Mouse (Mus musculus) myocyte (in vitro differentiated cells): ENCODE measurements at regions not wholly inside any gene's neighbourhood (a gene's known extent, or its start where the extent isn't known, plus 50 kb on each side); places are given as distances from the start of the nearest gene placed in this dataset.

ENCODE experiments used
- CEBPB ChIP-seq: IDR thresholded peaks from 2 replicates; pipeline ENCODE4 v1.6.1; 2011; ENCODE audit warnings: mild to moderate bottlenecking, moderate library complexity; ENCODE audit not compliant: poor library complexity, insufficient read depth, severe bottlenecking
- E2F4 ChIP-seq: IDR thresholded peaks from one replicate; pipeline ENCODE4 v1.6.1; 2011; ENCODE audit warnings: mild to moderate bottlenecking, control low read depth, moderate library complexity; ENCODE audit not compliant: insufficient read depth
- POLR2A ChIP-seq: IDR thresholded peaks from one replicate; pipeline ENCODE4 v1.6.1; 2011; ENCODE audit warnings: low read depth, mild to moderate bottlenecking, control low read depth, moderate library complexity; ENCODE audit not compliant: insufficient read length
- POLR2AphosphoS2 ChIP-seq: IDR thresholded peaks from one replicate; pipeline ENCODE4 v1.6.1; 2011; ENCODE audit warnings: low read depth, control low read depth; ENCODE audit not compliant: insufficient read length
- REST ChIP-seq: IDR thresholded peaks from one replicate; pipeline ENCODE4 v1.6.1; 2011; ENCODE audit warnings: mild to moderate bottlenecking, control low read depth, moderate library complexity; ENCODE audit not compliant: insufficient read depth, insufficient read length
- TCF12 ChIP-seq: IDR thresholded peaks from one replicate; pipeline ENCODE4 v1.6.1; 2011; ENCODE audit warnings: mild to moderate bottlenecking, control low read depth; ENCODE audit not compliant: poor library complexity, insufficient read depth, severe bottlenecking
- USF1 ChIP-seq: IDR thresholded peaks from one replicate; pipeline ENCODE4 v1.6.1; 2011; ENCODE audit warnings: low read depth, mild to moderate bottlenecking, control low read depth, moderate library complexity

DNA sequence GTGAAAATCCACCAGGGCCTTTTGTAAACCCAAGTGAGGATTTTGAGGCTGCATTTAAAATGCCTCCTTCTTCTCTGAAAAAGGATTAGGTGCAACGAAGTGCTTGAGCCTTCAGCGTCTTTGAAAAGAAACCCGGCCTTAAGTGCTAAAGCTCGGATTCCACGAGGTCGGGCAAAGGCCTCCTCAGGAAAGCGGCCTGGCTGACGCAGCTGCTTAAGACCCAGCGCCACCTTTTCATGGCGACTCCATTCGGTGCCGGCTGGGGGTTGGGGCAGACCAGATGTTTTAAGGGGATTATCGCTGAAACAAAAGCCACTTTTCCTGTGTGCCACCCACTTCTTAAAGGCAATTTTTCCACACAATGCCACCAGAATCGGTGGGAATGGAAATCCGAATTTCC lies 61.6 kb upstream of the 4932438H23Rik start:
- TF ChIP-seq E2F4 (no peak), USF1 (no peak), POLR2A (no peak), TCF12 (no peak), POLR2AphosphoS2 (no peak), REST (no peak), CEBPB (no peak)
